Mouse (Mus musculus) cerebellum, adult 2 months (tissue): ENCODE measurements around the gene Olfml1. TPM values are rescaled to one million over a fixed set of nuclear protein-coding genes. Genes with fewer than 3 reads are reported as not detected.

Source experiments
- DNase-seq, 2 experiments: peaks; one replicate each; pipeline ENCODE4 v3.0.0; 2021
- H3K27ac ChIP-seq: fragments of 200-500 bp; 2 replicates; pipeline ENCODE4 v1.5.1; 2012; ENCODE audit warnings: low read length, control low read depth, inconsistent platforms; ENCODE audit not compliant: insufficient read depth
- H3K27me3 ChIP-seq: fragments of 200-500 bp; 2 replicates; pipeline ENCODE4 v1.6.1; 2012; ENCODE audit warnings: inconsistent platforms, mild to moderate bottlenecking, low read length, moderate library complexity; ENCODE audit not compliant: control insufficient read depth, insufficient read depth
- H3K4me1 ChIP-seq: fragments of 200-500 bp; 2 replicates; pipeline ENCODE4 v1.6.1; 2011; ENCODE audit warnings: low read length; ENCODE audit not compliant: control insufficient read depth, insufficient read depth
- H3K4me3 ChIP-seq: fragments of 200-500 bp; replicated peaks from 2 replicates; pipeline ENCODE3; 2011; ENCODE audit warnings: mild to moderate bottlenecking, low read depth, low read length, control low read depth; ENCODE audit not compliant: insufficient read depth
- CTCF ChIP-seq: fragments of 200-500 bp; IDR thresholded peaks from 2 replicates; pipeline ENCODE4 v1.5.1; 2011; ENCODE audit warnings: low read depth, mild to moderate bottlenecking, control low read depth, low read length, moderate library complexity, borderline replicate concordance; ENCODE audit not compliant: insufficient read depth
- POLR2A ChIP-seq: fragments of 200-500 bp; IDR thresholded peaks from 2 replicates; pipeline ENCODE4 v1.6.1; 2011; ENCODE audit warnings: low read length, control low read depth, borderline replicate concordance; ENCODE audit not compliant: insufficient read depth
- WGBS: fragments of 180-500 bp; shearing (Covaris S2); methylation state at CpG from one replicate; pipeline ENCODE4 v1.1.7; 2018; 5-methylcytosine and 5-hydroxymethylcytosine counted together
- polyA plus RNA-seq: library from polyadenylated mRNA; depleted of rRNA; stranded (reverse); fragments of >200 nt; gene quantifications from 2 replicates; pipeline ENCODE4 v1.2.3, GENCODE M21; 2012

The Olfml1 gene
- polyA plus RNA-seq, 1 experiment, result 13.4 TPM

DNA sequence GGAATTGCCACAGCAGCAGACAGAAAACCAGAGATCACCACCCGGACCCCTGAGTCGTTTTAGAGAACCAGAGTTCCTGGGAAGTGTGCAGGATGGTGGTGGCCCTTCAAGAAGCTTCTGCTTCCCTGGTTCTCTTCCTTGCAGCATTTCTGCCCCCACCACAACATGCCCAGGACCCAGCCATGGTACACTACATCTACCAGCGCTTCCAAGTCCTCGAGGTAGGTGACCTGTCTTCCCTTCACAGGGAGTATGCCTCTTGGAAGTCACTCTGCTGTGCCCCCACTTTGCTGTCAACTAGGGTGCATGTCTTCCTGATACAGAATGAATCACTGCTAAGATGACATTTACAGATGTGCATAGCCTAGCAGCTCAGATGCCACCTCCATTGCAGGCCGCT is 428 bp downstream of the Olfml1 start:
- Histone ChIP-seq H3K4me3 (peak overlapping the region; percentile 37), H3K27me3 (no peaks in the 10 kb centered on the region; the same call in 1 of the 2 replicates)
- no peak for TF ChIP-seq POLR2A
- TF ChIP-seq CTCF, result no peak

DNA sequence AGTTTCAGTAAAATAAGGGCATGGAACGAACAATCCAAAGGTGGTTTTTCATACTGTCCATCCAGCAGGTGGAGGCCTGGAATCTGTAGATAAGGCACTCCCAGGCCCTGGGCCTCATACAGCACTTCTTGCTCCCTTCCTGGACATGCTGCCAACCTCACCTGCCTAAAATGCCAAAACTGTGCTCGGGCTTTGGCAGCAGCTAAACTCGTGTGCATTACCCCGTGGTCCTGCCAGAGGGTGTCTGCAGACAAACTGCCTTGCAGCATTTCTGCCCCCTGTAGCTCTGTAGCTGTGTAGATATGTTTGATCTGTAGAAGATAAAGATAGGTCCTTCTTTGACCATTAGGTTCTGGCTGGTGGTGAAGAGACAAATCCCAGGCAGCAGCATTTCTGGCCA is 1.7 kb downstream of the Olfml1 start:
- H3K4me1 ChIP-seq, result no peaks in the 10 kb centered on the region
- H3K27me3 ChIP-seq, result no peaks in the 10 kb centered on the region; the same call in 1 of the 2 replicates
- peak; percentile 29 to 42 for DNase-seq
- no peak overlapping the region for H3K4me3 ChIP-seq
- no peak overlapping the region for H3K27ac ChIP-seq
- no peak for TF ChIP-seq POLR2A
- TF ChIP-seq CTCF, result no peak
- 12% methylated on average over 4 of the region's 4 CpGs for WGBS

More for the DNA sequence above, 428 bp downstream of the Olfml1 start:
- H3K4me1 ChIP-seq, result no peaks in the 10 kb centered on the region
- peak overlapping the region; percentile 69; the same call in 1 of the 2 replicates for H3K27ac ChIP-seq
- 83% methylated on average over 5 of the region's 5 CpGs for WGBS
- DNase-seq, result no peak

DNA sequence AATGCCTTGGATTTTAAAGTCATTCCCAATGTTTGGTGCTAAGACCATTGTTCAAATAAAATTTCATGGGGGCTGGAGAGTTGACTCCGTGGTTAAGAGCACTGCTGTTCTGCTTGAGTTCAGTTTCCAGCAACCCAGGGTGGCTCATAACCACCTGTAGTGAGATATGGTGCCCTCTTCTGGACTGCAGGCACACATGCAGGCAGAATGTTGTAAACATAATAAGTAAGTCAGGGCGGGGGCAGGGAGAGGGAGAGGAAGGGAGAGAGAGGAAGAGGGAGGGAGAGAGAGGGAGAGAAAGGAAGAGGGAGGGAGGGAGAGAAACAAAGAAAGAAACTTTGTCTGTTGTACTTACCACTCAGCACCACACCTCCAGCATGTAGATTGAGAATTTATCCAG is 6.6 kb downstream of the Olfml1 start:
- no peak for DNase-seq
- no peak overlapping the region for H3K27ac ChIP-seq
- H3K4me3 ChIP-seq, result no peak overlapping the region
- TF ChIP-seq CTCF (no peak), POLR2A (no peak)
- no peaks in the 10 kb centered on the region for H3K27me3 ChIP-seq
- 74% methylated on average over 2 of the region's 2 CpGs for WGBS
- H3K4me1 ChIP-seq, result no peaks in the 10 kb centered on the region

DNA sequence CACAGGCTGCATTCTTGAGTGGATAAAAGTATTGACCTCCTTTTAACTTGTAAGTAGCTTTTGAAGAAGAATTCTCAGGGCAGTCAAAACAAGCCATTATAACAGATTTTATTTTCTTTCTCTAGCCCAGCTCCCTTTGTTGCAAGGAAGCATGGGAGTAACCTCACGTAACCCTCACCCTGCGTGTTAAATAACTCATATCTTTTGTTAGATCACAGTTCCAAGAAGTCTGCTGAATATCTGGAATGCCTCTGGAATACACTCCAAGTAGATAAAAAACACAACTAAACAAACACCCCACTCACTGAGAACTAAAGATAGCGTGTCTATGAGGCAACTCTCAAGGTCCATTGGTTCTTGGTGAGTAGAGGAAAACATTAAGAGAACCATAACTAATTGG is 7.0 kb downstream of the Olfml1 start:
- WGBS, result 84% methylated on average over 3 of the region's 3 CpGs
- no peak for DNase-seq
- Histone ChIP-seq H3K27me3 (no peaks in the 10 kb centered on the region), H3K4me1 (no peaks in the 10 kb centered on the region), H3K4me3 (no peak overlapping the region), H3K27ac (no peak overlapping the region)
- no peak for TF ChIP-seq CTCF
- TF ChIP-seq POLR2A, result no peak

DNA sequence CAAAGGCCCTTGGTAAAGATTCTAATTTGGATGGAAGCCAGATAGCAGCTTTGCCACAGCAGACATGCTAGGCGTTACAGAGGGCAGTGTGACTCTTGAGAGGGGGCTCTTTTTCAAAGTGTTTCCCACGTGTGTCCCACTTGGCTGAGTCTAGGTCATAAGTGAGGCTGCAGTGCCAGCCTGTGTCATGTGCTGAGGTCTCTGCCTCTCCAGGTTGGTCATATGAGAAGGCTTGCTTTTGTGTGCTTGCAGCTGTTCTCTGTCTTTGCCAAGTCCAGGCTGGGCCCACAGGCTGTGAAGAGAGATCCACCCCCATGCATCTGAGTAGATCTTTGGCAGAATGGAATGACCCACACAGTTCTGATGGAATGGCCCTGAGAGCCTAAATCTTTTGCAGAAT is 25.4 kb downstream of the Olfml1 start:
- Histone ChIP-seq H3K4me1 (no peaks in the 10 kb centered on the region), H3K27me3 (no peaks in the 10 kb centered on the region), H3K4me3 (no peak overlapping the region), H3K27ac (0 out of 2 replicates have a peak overlapping the region, but pooled peaks have one; percentile 17)
- no peak for TF ChIP-seq POLR2A
- no peak for TF ChIP-seq CTCF
- DNase-seq, result peak; percentile 10 to 24
- 32% methylated on average over 2 of the region's 2 CpGs for WGBS

DNA sequence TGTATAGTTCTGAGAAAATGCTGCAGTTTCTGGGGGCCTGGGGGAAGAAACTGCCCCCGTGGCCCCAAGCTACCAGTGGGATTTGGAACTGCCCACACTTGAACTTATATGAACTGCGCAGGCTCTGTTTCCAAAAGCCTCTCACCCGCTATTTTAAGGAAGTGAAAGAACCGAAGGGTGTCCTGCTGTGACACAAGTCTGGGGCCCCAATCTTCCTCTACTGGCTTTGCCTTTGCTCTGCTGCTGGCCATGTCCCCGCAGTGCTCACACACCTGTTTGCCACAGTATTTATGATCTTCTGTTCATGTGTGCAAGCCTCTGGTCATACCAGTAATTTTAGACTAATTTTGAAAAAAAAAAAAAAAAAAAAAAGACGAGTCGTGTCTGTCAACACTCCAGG is 26.7 kb downstream of the Olfml1 start:
- Histone ChIP-seq H3K27ac (no peak overlapping the region), H3K4me3 (no peak overlapping the region), H3K27me3 (no peaks in the 10 kb centered on the region), H3K4me1 (no peaks in the 10 kb centered on the region)
- 42% methylated on average over 7 of the region's 7 CpGs for WGBS
- no peak for DNase-seq
- TF ChIP-seq CTCF (no peak), POLR2A (no peak)

DNA sequence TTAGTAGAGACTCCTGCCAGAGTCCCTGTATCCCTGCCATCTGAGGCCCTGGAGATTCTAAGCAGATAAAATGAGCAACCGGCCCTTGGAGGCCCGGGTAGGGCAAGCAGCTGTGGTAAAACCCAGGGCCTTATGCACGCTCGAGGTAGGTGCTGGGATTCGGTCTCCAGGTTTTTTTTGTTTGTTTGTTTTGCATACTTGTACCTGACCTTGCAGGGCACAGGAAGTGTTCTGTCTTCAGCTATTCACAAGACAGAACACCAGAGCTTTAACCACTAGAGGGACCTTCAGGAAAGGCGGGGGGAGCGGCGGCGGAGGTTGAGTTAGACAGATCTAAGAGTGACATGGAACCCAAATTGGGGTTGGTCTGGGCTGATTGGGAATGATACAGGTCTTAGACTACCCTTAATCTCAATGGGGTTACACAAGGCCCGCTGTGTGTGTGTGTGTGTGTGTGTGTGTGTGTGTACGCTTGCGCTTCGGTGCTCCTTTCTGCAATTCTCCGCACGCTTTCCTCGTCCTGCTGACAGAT is 27.1 kb downstream of the Olfml1 start:
- no peak for TF ChIP-seq CTCF
- no peak for TF ChIP-seq POLR2A
- WGBS, result 4% methylated on average over 16 of the region's 16 CpGs

DNA sequence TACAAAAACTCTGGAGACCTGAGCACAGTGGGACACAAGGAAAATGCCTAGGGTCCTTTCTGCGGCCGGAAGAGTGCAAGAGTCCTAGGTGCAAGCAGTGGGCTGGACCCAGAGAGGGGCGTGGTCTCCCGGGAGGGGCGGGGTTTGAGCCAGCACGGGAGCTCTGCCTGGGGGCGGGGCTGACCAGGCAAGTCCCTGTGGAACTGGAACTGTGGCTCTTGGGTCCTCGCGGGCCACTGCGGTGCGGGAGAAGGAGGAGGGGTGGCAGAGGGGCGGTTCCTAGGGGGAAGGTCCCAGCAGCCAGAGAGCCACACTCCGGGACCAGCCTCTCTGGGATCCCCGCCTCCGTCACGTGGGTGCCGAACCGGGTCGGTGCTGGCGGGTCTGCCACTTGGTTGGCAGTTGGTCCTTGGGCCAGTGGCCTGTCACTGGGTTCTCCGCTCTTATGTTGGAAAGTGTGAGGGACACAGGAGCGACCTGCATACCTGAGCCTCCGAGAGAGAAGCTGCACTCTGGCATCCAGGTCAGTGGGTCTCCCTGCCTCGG is 27.7 kb downstream of the Olfml1 start, which contains the start of gene Ppfibp2:
TSS of gene Ppfibp2 (plus strand) at position 351 of the 546 bp plus-strand sequence.
- DNase-seq, result peak; percentile 75 to 76
- WGBS, result 1% methylated on average over 23 of the region's 24 CpGs
- TF ChIP-seq CTCF (no peak), POLR2A (no peak)

More for the DNA sequence above, 27.1 kb downstream of the Olfml1 start:
- H3K4me1 ChIP-seq, result no peaks in the 10 kb centered on the region
- no peaks in the 10 kb centered on the region for H3K27me3 ChIP-seq
- peak; percentile 37 to 48 for DNase-seq
- H3K4me3 ChIP-seq, result peak overlapping the region; percentile 68
- H3K27ac ChIP-seq, result no peak overlapping the region

More for the DNA sequence above, 27.7 kb downstream of the Olfml1 start, which contains the start of gene Ppfibp2:
- no peak within 1 kb of the TSS for H3K27ac ChIP-seq
- peak within 1 kb of the TSS; percentile 68 for H3K4me3 ChIP-seq
- H3K4me1 ChIP-seq, result no peaks in the 10 kb centered on the region
- H3K27me3 ChIP-seq, result no peaks in the 10 kb centered on the region
